ENCODE assay signal across 28 mouse cellular contexts in genomic region chr15:29399881-29400280, GRCm38 (mm10).
"Had no signal": no experiment of that assay in that cellular context is flagged by ENCODE, and none has a peak within 500 bp of the region (broad histone marks: within the 10 kb centered on the region; RNA-seq: fewer than 3 reads in every experiment).

No protein-coding gene starts in this region.

- H3K4me3 ChIP-seq: embryonic facial prominence, embryonic 10.5 days; embryonic facial prominence, embryonic 12.5 days; embryonic facial prominence, embryonic 13.5 days; embryonic facial prominence, embryonic 15.5 days; erythroblast, embryonic 14.5 days; forebrain, embryonic 10.5 days; forebrain, embryonic 12.5 days; forebrain, embryonic 13.5 days; forebrain, embryonic 15.5 days; gastrocnemius, adult 2 months; heart, adult 2 months; heart, embryonic 10.5 days; heart, embryonic 12.5 days had no signal

- H3K27ac ChIP-seq: embryonic facial prominence, embryonic 10.5 days; embryonic facial prominence, embryonic 12.5 days; embryonic facial prominence, embryonic 13.5 days; embryonic facial prominence, embryonic 15.5 days; forebrain, embryonic 10.5 days; forebrain, embryonic 12.5 days; forebrain, embryonic 13.5 days; forebrain, embryonic 15.5 days; gastrocnemius, adult 2 months; heart, adult 2 months; heart, embryonic 10.5 days had no signal

- H3K9me3 ChIP-seq: embryonic facial prominence, embryonic 10.5 days; embryonic facial prominence, embryonic 12.5 days; embryonic facial prominence, embryonic 13.5 days; embryonic facial prominence, embryonic 15.5 days; forebrain, embryonic 10.5 days; forebrain, embryonic 12.5 days; forebrain, embryonic 13.5 days; forebrain, embryonic 15.5 days; heart, embryonic 10.5 days; heart, embryonic 12.5 days had no signal

- H3K36me3 ChIP-seq: embryonic facial prominence, embryonic 10.5 days; embryonic facial prominence, embryonic 12.5 days; embryonic facial prominence, embryonic 13.5 days; embryonic facial prominence, embryonic 15.5 days; forebrain, embryonic 10.5 days; forebrain, embryonic 12.5 days; forebrain, embryonic 15.5 days; heart, embryonic 10.5 days; heart, embryonic 12.5 days had no signal

- H3K4me2 ChIP-seq: embryonic facial prominence, embryonic 12.5 days; embryonic facial prominence, embryonic 13.5 days; embryonic facial prominence, embryonic 15.5 days; forebrain, embryonic 12.5 days; forebrain, embryonic 13.5 days; forebrain, embryonic 15.5 days; heart, embryonic 11.5 days; heart, embryonic 12.5 days had no signal

- H3K9ac ChIP-seq: embryonic facial prominence, embryonic 12.5 days; embryonic facial prominence, embryonic 13.5 days; embryonic facial prominence, embryonic 15.5 days; forebrain, embryonic 12.5 days; forebrain, embryonic 13.5 days; forebrain, embryonic 15.5 days; forebrain, postnatal 0 days; heart, embryonic 12.5 days had no signal

- H3K4me1 ChIP-seq: embryonic facial prominence, embryonic 10.5 days; embryonic facial prominence, embryonic 12.5 days; embryonic facial prominence, embryonic 13.5 days; embryonic facial prominence, embryonic 15.5 days; forebrain, embryonic 10.5 days; forebrain, embryonic 12.5 days; forebrain, embryonic 13.5 days; forebrain, embryonic 15.5 days; heart, embryonic 10.5 days; heart, embryonic 12.5 days had no signal

- DNase-seq: cerebellum, adult 9-11 months; cerebellum, postnatal 10 days; cerebellum, postnatal 14 days; cerebellum, postnatal 25 days; cerebellum, postnatal 36 days; embryo, embryonic 11 days; forebrain, postnatal 0 days; gastrocnemius, adult 2 months; gastrocnemius, postnatal 10 days; gastrocnemius, postnatal 14 days; gastrocnemius, postnatal 25 days; gastrocnemius, postnatal 36 days; heart, adult 11 months; heart, adult 18-20 months; heart, adult 2 months had no signal

- H3K27me3 ChIP-seq: embryonic facial prominence, embryonic 12.5 days; embryonic facial prominence, embryonic 13.5 days; embryonic facial prominence, embryonic 15.5 days; forebrain, embryonic 12.5 days; forebrain, embryonic 13.5 days; forebrain, embryonic 15.5 days; heart, embryonic 12.5 days had no signal

- ATAC-seq: forebrain, embryonic 13.5 days; forebrain, embryonic 15.5 days; forebrain, embryonic 16.5 days; forebrain, postnatal 0 days had no signal
